Mouse (Mus musculus) lung, embryonic 16.5 days (tissue): ENCODE results near the gene Strip1. TPM values are rescaled to one million over a fixed set of nuclear protein-coding genes. Genes with fewer than 3 reads are reported as not detected.

Experiments
- ATAC-seq: fragments of 200-750 bp; cut with Nextera tagmentation; 2 replicates; pipeline ENCODE4 v1.8.0; 2017; ENCODE audit warnings: low read depth, mild to moderate bottlenecking, moderate library complexity
- H3K27ac ChIP-seq: fragments of 300-500 bp; sonication (generic); 2 replicates; pipeline ENCODE4 v1.5.1; 2014; ENCODE audit warnings: mild to moderate bottlenecking, control low read depth, low read length
- H3K27me3 ChIP-seq: fragments of 300-500 bp; sonication (generic); 2 replicates; pipeline ENCODE4 v1.6.1; 2014; ENCODE audit warnings: low read depth, low read length, mixed read lengths; ENCODE audit not compliant: control insufficient read depth, insufficient read depth
- H3K36me3 ChIP-seq: fragments of 300-500 bp; sonication (generic); 2 replicates; pipeline ENCODE4 v1.6.1; 2014; ENCODE audit warnings: low read length; ENCODE audit not compliant: control insufficient read depth, insufficient read depth
- H3K4me1 ChIP-seq: fragments of 300-500 bp; sonication (generic); replicated peaks from 2 replicates; pipeline ENCODE4 v1.6.1; 2014; ENCODE audit warnings: low read length, mixed read lengths; ENCODE audit not compliant: control insufficient read depth, insufficient read depth
- H3K4me2 ChIP-seq: fragments of 300-500 bp; sonication (generic); 2 replicates; pipeline ENCODE4 v1.6.1; 2014; ENCODE audit warnings: low read depth, low read length, control low read depth
- H3K4me3 ChIP-seq: fragments of 300-500 bp; sonication (generic); 2 replicates; pipeline ENCODE4 v1.5.1; 2014; ENCODE audit warnings: mild to moderate bottlenecking, low read length, control low read depth
- H3K9ac ChIP-seq: fragments of 300-500 bp; sonication (generic); 2 replicates; pipeline ENCODE4 v1.6.1; 2014; ENCODE audit warnings: low read length, control low read depth
- H3K9me3 ChIP-seq: fragments of 300-500 bp; sonication (generic); 2 replicates; pipeline ENCODE4 v1.6.1; 2016; ENCODE audit warnings: low read length; ENCODE audit not compliant: control insufficient read depth
- WGBS: fragments of 180-500 bp; shearing (Covaris S2); extraction: QIAGEN DNeasy Blood & Tissue Kit; methylation state at CpG from one replicate; pipeline ENCODE4 v1.1.7; 2014; 5-methylcytosine and 5-hydroxymethylcytosine counted together
- polyA plus RNA-seq: library from polyadenylated mRNA; unstranded; fragments of >200 nt; fragmentation: Nextera tagmentation; extraction: Ambion mirVana; gene quantifications from 2 replicates; pipeline ENCODE4 v1.2.1, GENCODE M21; 2015

Strip1 gene
- polyA plus RNA-seq, 1 experiment from 2014 or later: 39.9 TPM

GRCm38 (mm10) chr3:107621286-107622075 is 10.0 kb downstream of the Strip1 start:
- WGBS: 90% methylated on average over 21 of the region's 21 CpGs
- H3K9me3 ChIP-seq: no peaks in the 10 kb centered on the region
- no peaks in the 10 kb centered on the region for H3K27me3 ChIP-seq
- H3K4me1 ChIP-seq: no peaks in the 10 kb centered on the region
- H3K4me3 ChIP-seq: no peak overlapping the region
- no peak overlapping the region for H3K9ac ChIP-seq
- no peak overlapping the region for H3K27ac ChIP-seq
- no peak overlapping the region for H3K4me2 ChIP-seq
- peaks cover 78% of the 10 kb centered on the region for H3K36me3 ChIP-seq
- ATAC-seq: no peak

GRCm38 (mm10) chr3:107619911-107620310 is 11.6 kb downstream of the Strip1 start:
- no peak overlapping the region for H3K9ac ChIP-seq
- H3K27ac ChIP-seq: no peak overlapping the region
- H3K9me3 ChIP-seq: no peaks in the 10 kb centered on the region
- H3K27me3 ChIP-seq: no peaks in the 10 kb centered on the region
- no peaks in the 10 kb centered on the region for H3K4me1 ChIP-seq
- H3K4me3 ChIP-seq: no peak overlapping the region
- peaks cover 74% of the 10 kb centered on the region for H3K36me3 ChIP-seq
- WGBS: 82% methylated on average over 6 of the region's 6 CpGs
- no peak overlapping the region for H3K4me2 ChIP-seq
- no peak for ATAC-seq

GRCm38 (mm10) chr3:107617800-107618199 is 13.7 kb downstream of the Strip1 start:
- Histone ChIP-seq H3K4me1 (no peaks in the 10 kb centered on the region), H3K27ac (no peak overlapping the region), H3K9ac (no peak overlapping the region), H3K36me3 (peaks cover 79% of the 10 kb centered on the region), H3K27me3 (no peaks in the 10 kb centered on the region), H3K4me2 (no peak overlapping the region), H3K4me3 (no peak overlapping the region), H3K9me3 (no peaks in the 10 kb centered on the region)
- 98% methylated on average over 3 of the region's 3 CpGs for WGBS
- ATAC-seq: no peak

DNA sequence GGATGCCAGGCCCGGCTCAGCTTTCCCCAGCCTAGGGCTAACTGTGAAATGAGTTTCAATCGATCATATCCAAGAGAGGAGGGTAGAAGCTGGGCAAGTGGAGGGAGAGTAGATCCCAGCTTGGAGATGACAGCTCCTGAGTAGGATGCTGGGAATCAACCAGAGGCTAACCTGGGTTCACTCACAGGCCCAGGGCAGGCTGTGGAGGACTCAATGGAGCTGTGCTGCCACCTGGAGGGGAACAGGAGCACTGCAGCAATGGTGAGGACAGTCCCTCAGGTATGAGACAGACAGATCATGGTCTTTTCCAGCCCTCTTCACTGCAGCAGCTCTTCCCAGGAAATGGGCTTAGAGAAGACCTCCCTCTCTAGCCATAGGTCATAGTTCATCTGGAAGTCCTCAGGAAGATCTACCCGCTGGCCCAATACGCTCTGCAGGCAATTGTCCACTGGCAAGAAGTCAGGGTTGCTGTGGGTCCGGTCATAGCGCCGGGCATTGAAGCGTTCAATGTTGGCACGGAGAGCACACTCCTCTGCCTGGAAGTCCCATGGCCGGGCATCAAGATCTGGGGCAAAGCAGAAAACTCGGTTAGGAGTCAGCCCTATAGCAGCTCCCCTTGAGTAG is 18.5 kb downstream of the Strip1 start:
- Histone ChIP-seq H3K4me2 (no peak overlapping the region), H3K9me3 (no peaks in the 10 kb centered on the region), H3K36me3 (peaks cover 54% of the 10 kb centered on the region), H3K27me3 (no peaks in the 10 kb centered on the region), H3K27ac (no peak overlapping the region), H3K9ac (no peak overlapping the region), H3K4me1 (no peaks in the 10 kb centered on the region), H3K4me3 (no peak overlapping the region)
- 85% methylated on average over 11 of the region's 11 CpGs for WGBS
- peak; percentile 61 for ATAC-seq

- H3K4me3 ChIP-seq: no peak overlapping the region
- H3K27ac ChIP-seq: no peak overlapping the region
- no peaks in the 10 kb centered on the region for H3K9me3 ChIP-seq
- H3K4me1 ChIP-seq: no peaks in the 10 kb centered on the region
- H3K36me3 ChIP-seq: peaks cover 40% of the 10 kb centered on the region
- no peaks in the 10 kb centered on the region for H3K27me3 ChIP-seq
- H3K9ac ChIP-seq: no peak overlapping the region
- H3K4me2 ChIP-seq: no peak overlapping the region
- WGBS: 81% methylated on average over 4 of the region's 4 CpGs
- no peak for ATAC-seq
Observed at GRCm38 (mm10) chr3:107611394-107611793, 20.1 kb downstream of the Strip1 start.

DNA sequence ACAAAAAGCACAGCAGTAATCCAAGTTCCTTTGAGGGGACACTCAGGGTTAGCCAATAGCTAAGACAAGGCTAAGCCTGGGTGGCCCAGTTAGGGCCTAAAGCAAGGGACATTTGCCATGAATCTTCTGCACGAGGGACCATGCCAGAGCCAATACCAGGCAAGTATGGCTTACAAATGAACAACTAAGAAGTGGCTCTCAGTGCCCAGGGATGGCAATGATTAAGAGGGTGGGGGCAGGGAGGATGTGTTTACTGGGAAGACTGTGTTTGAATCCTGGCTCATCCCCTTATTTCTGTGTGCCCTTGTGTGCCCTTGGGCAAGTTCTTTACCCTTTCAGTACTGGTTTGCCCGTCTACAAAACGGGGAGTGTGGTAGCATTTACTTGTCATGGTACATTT is 22.1 kb downstream of the Strip1 start:
- no peaks in the 10 kb centered on the region for H3K27me3 ChIP-seq
- 57% methylated on average over 3 of the region's 3 CpGs for WGBS
- H3K4me2 ChIP-seq: no peak overlapping the region
- H3K9me3 ChIP-seq: no peaks in the 10 kb centered on the region
- H3K9ac ChIP-seq: no peak overlapping the region
- no peak for ATAC-seq
- H3K36me3 ChIP-seq: peaks cover 26% of the 10 kb centered on the region
- no peak overlapping the region for H3K4me3 ChIP-seq
- H3K4me1 ChIP-seq: no peaks in the 10 kb centered on the region
- H3K27ac ChIP-seq: no peak overlapping the region

- H3K9ac ChIP-seq: no peak overlapping the region
- WGBS: 48% methylated on average over 4 of the region's 4 CpGs
- H3K4me2 ChIP-seq: no peak overlapping the region
- H3K27me3 ChIP-seq: no peaks in the 10 kb centered on the region
- H3K36me3 ChIP-seq: peaks cover 21% of the 10 kb centered on the region
- H3K4me1 ChIP-seq: no peaks in the 10 kb centered on the region
- no peaks in the 10 kb centered on the region for H3K9me3 ChIP-seq
- no peak for ATAC-seq
- H3K27ac ChIP-seq: no peak overlapping the region
- H3K4me3 ChIP-seq: no peak overlapping the region
Observed at GRCm38 (mm10) chr3:107608808-107609207, 22.7 kb downstream of the Strip1 start.

DNA sequence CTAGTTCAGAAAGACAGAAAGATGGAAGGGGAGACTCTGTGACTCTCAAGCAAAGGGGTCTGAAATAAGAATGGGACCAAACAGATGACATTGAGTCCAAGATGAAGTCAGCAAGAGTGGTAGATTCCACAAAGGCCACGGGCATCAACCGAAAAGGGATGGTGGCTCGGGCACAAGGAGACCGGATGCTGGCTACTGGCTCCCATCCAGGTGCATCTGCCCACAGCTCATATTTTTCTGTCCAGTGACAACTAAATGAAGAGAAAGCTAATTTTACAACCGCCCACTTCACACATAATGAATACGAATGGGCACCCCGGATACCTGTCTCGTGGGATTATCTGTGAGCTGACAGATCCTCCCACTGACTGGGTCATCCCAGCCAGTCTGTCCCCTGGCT is 24.3 kb downstream of the Strip1 start:
- H3K4me2 ChIP-seq: no peak overlapping the region
- H3K9me3 ChIP-seq: no peaks in the 10 kb centered on the region
- no peaks in the 10 kb centered on the region for H3K27me3 ChIP-seq
- 65% methylated on average over 8 of the region's 8 CpGs for WGBS
- H3K4me1 ChIP-seq: no peaks in the 10 kb centered on the region
- peaks cover 5% of the 10 kb centered on the region; the same call in 1 of the 2 replicates for H3K36me3 ChIP-seq
- no peak overlapping the region for H3K27ac ChIP-seq
- no peak overlapping the region for H3K4me3 ChIP-seq
- H3K9ac ChIP-seq: no peak overlapping the region
- ATAC-seq: no peak

GRCm38 (mm10) chr3:107605304-107605703 is 26.2 kb downstream of the Strip1 start:
- peaks cover 11% of the 10 kb centered on the region; the same call in 1 of the 2 replicates for H3K27me3 ChIP-seq
- no peaks in the 10 kb centered on the region for H3K4me1 ChIP-seq
- H3K9me3 ChIP-seq: no peaks in the 10 kb centered on the region
- no peak overlapping the region for H3K27ac ChIP-seq
- H3K4me2 ChIP-seq: no peak overlapping the region
- H3K36me3 ChIP-seq: no peaks in the 10 kb centered on the region
- ATAC-seq: 0 out of 2 replicates have a peak, but pooled peaks have one; percentile 39
- no peak overlapping the region for H3K4me3 ChIP-seq
- no peak overlapping the region for H3K9ac ChIP-seq
- WGBS: 3% methylated on average over 4 of the region's 4 CpGs
